Mouse (Mus musculus): Measurements from ENCODE around the gene Fstl3. TPM values are rescaled to one million over a fixed set of nuclear protein-coding genes. Genes with fewer than 3 reads are reported as not detected.

The Fstl3 gene
- polyA plus RNA-seq, 1 experiment: 17.0 TPM

GRCm38 (mm10) chr10:79760603-79761143, 16.4 kb upstream of the Fstl3 start:
- DNase-seq: no peak
- WGBS: 90% methylated on average over 11 of the region's 11 CpGs
- peaks cover 2% of the 10 kb centered on the region for H3K36me3 ChIP-seq (ENCODE audit: control insufficient read depth, insufficient read depth, low read length)

GRCm38 (mm10) chr10:79762875-79763274, 14.2 kb upstream of the Fstl3 start:
- Histone ChIP-seq H3K4me1 (ENCODE audit: control insufficient read depth, insufficient read depth, low read length) (peaks cover 16% of the 10 kb centered on the region), H3K4me3 (ENCODE audit: insufficient read depth, low read depth, low read length) (no peak overlapping the region), H3K27ac (ENCODE audit: insufficient read depth, low read depth, low read length) (no peak overlapping the region), H3K36me3 (ENCODE audit: control insufficient read depth, insufficient read depth, low read length) (peaks cover 2% of the 10 kb centered on the region), H3K27me3 (replicated peaks; ENCODE audit: control insufficient read depth, insufficient read depth, low read length) (no peaks in the 10 kb centered on the region)
- TF ChIP-seq CTCF (conservative IDR thresholded peaks at IDR 0.05; ENCODE audit: insufficient read depth, insufficient read length, low read depth, low read length) (no peak), POLR2A (IDR thresholded peaks at IDR 0.05; ENCODE audit: low read depth, low read length) (no peak)
- WGBS: 78% methylated on average over 3 of the region's 3 CpGs
- no peak for DNase-seq

More at GRCm38 (mm10) chr10:79760603-79761143, 16.4 kb upstream of the Fstl3 start:
- no peak overlapping the region for H3K27ac ChIP-seq (ENCODE audit: insufficient read depth, low read depth, low read length)
- peaks cover 11% of the 10 kb centered on the region for H3K4me1 ChIP-seq (ENCODE audit: control insufficient read depth, insufficient read depth, low read length)
- H3K27me3 ChIP-seq (replicated peaks; ENCODE audit: control insufficient read depth, insufficient read depth, low read length): no peaks in the 10 kb centered on the region
- TF ChIP-seq POLR2A (IDR thresholded peaks at IDR 0.05; ENCODE audit: low read depth, low read length) (no peak), CTCF (conservative IDR thresholded peaks at IDR 0.05; ENCODE audit: insufficient read depth, insufficient read length, low read depth, low read length) (no peak)
- H3K4me3 ChIP-seq (ENCODE audit: insufficient read depth, low read depth, low read length): no peak overlapping the region

- TF ChIP-seq CTCF (conservative IDR thresholded peaks at IDR 0.05; ENCODE audit: insufficient read depth, insufficient read length, low read depth, low read length) (no peak), POLR2A (IDR thresholded peaks at IDR 0.05; ENCODE audit: low read depth, low read length) (no peak)
- no peak for DNase-seq
- Histone ChIP-seq H3K27me3 (replicated peaks; ENCODE audit: control insufficient read depth, insufficient read depth, low read length) (no peaks in the 10 kb centered on the region), H3K27ac (ENCODE audit: insufficient read depth, low read depth, low read length) (no peak overlapping the region), H3K4me1 (ENCODE audit: control insufficient read depth, insufficient read depth, low read length) (peaks cover 22% of the 10 kb centered on the region), H3K36me3 (ENCODE audit: control insufficient read depth, insufficient read depth, low read length) (peaks cover 2% of the 10 kb centered on the region), H3K4me3 (ENCODE audit: insufficient read depth, low read depth, low read length) (no peak overlapping the region)
- 64% methylated on average over 7 of the region's 7 CpGs for WGBS
These were observed 12.8 kb upstream of the Fstl3 start for GRCm38 (mm10) chr10:79764234-79764633.

- Histone ChIP-seq H3K36me3 (ENCODE audit: control insufficient read depth, insufficient read depth, low read length) (peaks cover 2% of the 10 kb centered on the region), H3K4me3 (ENCODE audit: insufficient read depth, low read depth, low read length) (peak overlapping the region; percentile 66; the same call in 1 of the 2 replicates), H3K27me3 (replicated peaks; ENCODE audit: control insufficient read depth, insufficient read depth, low read length) (no peaks in the 10 kb centered on the region)
These were observed 11.8 kb upstream of the Fstl3 start for GRCm38 (mm10) chr10:79765228-79765745.

GRCm38 (mm10) chr10:79766001-79766507, 11.0 kb upstream of the Fstl3 start:
- Histone ChIP-seq H3K36me3 (ENCODE audit: control insufficient read depth, insufficient read depth, low read length) (no peaks in the 10 kb centered on the region), H3K27me3 (replicated peaks; ENCODE audit: control insufficient read depth, insufficient read depth, low read length) (no peaks in the 10 kb centered on the region), H3K27ac (ENCODE audit: insufficient read depth, low read depth, low read length) (no peak overlapping the region; the same call in 1 of the 2 replicates), H3K4me3 (ENCODE audit: insufficient read depth, low read depth, low read length) (peak overlapping the region; percentile 66), H3K4me1 (ENCODE audit: control insufficient read depth, insufficient read depth, low read length) (peaks cover 22% of the 10 kb centered on the region)
- DNase-seq: peak; percentile 29
- TF ChIP-seq POLR2A (IDR thresholded peaks at IDR 0.05; ENCODE audit: low read depth, low read length) (no peak), CTCF (conservative IDR thresholded peaks at IDR 0.05; ENCODE audit: insufficient read depth, insufficient read length, low read depth, low read length) (no peak)
- WGBS: 1% methylated on average over 16 of the region's 16 CpGs

More at GRCm38 (mm10) chr10:79765228-79765745, 11.8 kb upstream of the Fstl3 start:
- peak; percentile 51 for DNase-seq
- H3K27ac ChIP-seq (ENCODE audit: insufficient read depth, low read depth, low read length): no peak overlapping the region
- WGBS: 39% methylated on average over 2 of the region's 2 CpGs
- TF ChIP-seq POLR2A (IDR thresholded peaks at IDR 0.05; ENCODE audit: low read depth, low read length): no peak
- no peak for TF ChIP-seq CTCF (conservative IDR thresholded peaks at IDR 0.05; ENCODE audit: insufficient read depth, insufficient read length, low read depth, low read length)
- H3K4me1 ChIP-seq (ENCODE audit: control insufficient read depth, insufficient read depth, low read length): peaks cover 22% of the 10 kb centered on the region

- no peak for TF ChIP-seq CTCF (conservative IDR thresholded peaks at IDR 0.05; ENCODE audit: insufficient read depth, insufficient read length, low read depth, low read length)
- under 1% methylated on average over 100 of the region's 101 CpGs for WGBS
- Histone ChIP-seq H3K36me3 (ENCODE audit: control insufficient read depth, insufficient read depth, low read length) (no peaks in the 10 kb centered on the region), H3K4me1 (ENCODE audit: control insufficient read depth, insufficient read depth, low read length) (peaks cover 22% of the 10 kb centered on the region), H3K4me3 (ENCODE audit: insufficient read depth, low read depth, low read length) (peak within 1 kb of the TSS; percentile 66), H3K27ac (ENCODE audit: insufficient read depth, low read depth, low read length) (peak within 1 kb of the TSS; percentile 75), H3K27me3 (replicated peaks; ENCODE audit: control insufficient read depth, insufficient read depth, low read length) (no peaks in the 10 kb centered on the region)
- DNase-seq: peak; percentile 100
These were observed 10.4 kb upstream of the Fstl3 start, which contains the start of gene Rnf126 for GRCm38 (mm10) chr10:79766508-79767325. Rnf126 (minus strand) TSS chr10:79766952.

Measured in kidney, adult 2 months (tissue).